Mouse (Mus musculus) lung, postnatal 4 days (tissue): ENCODE measurements around the gene Ldha.
"Not testable (repeated sequence)": the region's sequence is repeated elsewhere in the genome, so short reads cannot be mapped to it uniquely, and the experiment has no call there.

Experiments used
- DNase-seq, 2 experiments: peaks; one replicate each; pipeline ENCODE4 v3.0.0; 2021

Ldha gene

GRCm38 (mm10) chr7:46840787-46841525, at the start of gene Ldha:
Gene Ldha (plus strand): TSS chr7:46841475.
- peak in 1 of 2 experiments; percentile 16 for DNase-seq

- DNase-seq, result no peak
These were observed 47.4 kb upstream of the Ldha start for GRCm38 (mm10) chr7:46793871-46794270.

- DNase-seq, result peak; percentile 98
These were observed 45.7 kb upstream of the Ldha start, which contains the start of the genes Hps5 and Gtf2h1 for GRCm38 (mm10) chr7:46795287-46796205. Gene Hps5 (minus strand): TSS chr7:46796064. Gene Gtf2h1 (plus strand): TSS chr7:46796103.

GRCm38 (mm10) chr7:46796206-46796679, 45.0 kb upstream of the Ldha start:
- DNase-seq, result no peak

- DNase-seq, result no peak
These were observed 44.5 kb upstream of the Ldha start for GRCm38 (mm10) chr7:46796779-46797178.

- DNase-seq, result no peak
These were observed 30.9 kb upstream of the Ldha start for GRCm38 (mm10) chr7:46810325-46810724.

- DNase-seq, result no peak
These were observed 27.3 kb upstream of the Ldha start for GRCm38 (mm10) chr7:46814012-46814411.

GRCm38 (mm10) chr7:46820876-46821632, 20.2 kb upstream of the Ldha start:
- not testable (repeated sequence) for DNase-seq

- no peak for DNase-seq
These were observed 14.1 kb upstream of the Ldha start for GRCm38 (mm10) chr7:46827046-46827802.

- no peak for DNase-seq
These were observed 13.5 kb upstream of the Ldha start for GRCm38 (mm10) chr7:46827803-46828184.

GRCm38 (mm10) chr7:46829911-46830310, 11.4 kb upstream of the Ldha start:
- DNase-seq, result no peak

- DNase-seq, result peak; percentile 73 to 89
These were observed 10.3 kb upstream of the Ldha start for GRCm38 (mm10) chr7:46830799-46831590.

GRCm38 (mm10) chr7:46831693-46832092, 9.6 kb upstream of the Ldha start:
- DNase-seq, result no peak

GRCm38 (mm10) chr7:46832112-46832810, 9.0 kb upstream of the Ldha start:
- DNase-seq, result not testable (repeated sequence)

- peak; percentile 66 to 81 for DNase-seq
These were observed 8.0 kb upstream of the Ldha start for GRCm38 (mm10) chr7:46833266-46833665.

- DNase-seq, result no peak
These were observed 7.5 kb upstream of the Ldha start for GRCm38 (mm10) chr7:46833670-46834255.

- DNase-seq, result peak in 1 of 2 experiments; percentile 50
These were observed 6.2 kb upstream of the Ldha start for GRCm38 (mm10) chr7:46834994-46835610.

GRCm38 (mm10) chr7:46836357-46836756, 4.9 kb upstream of the Ldha start:
- DNase-seq, result no peak

GRCm38 (mm10) chr7:46837073-46837472, 4.2 kb upstream of the Ldha start:
- DNase-seq, result no peak
